Mouse (Mus musculus) gastrocnemius, postnatal 14 days (tissue): ENCODE measurements around the gene Hps3. TPM values are rescaled to one million over a fixed set of nuclear protein-coding genes. Genes with fewer than 3 reads are reported as not detected.

Experiments
- DNase-seq: peaks from one replicate; pipeline ENCODE4 v3.0.0; 2021; ENCODE audit warnings: mixed read lengths
- intact Hi-C: fragments of 180-260 bp; cut with DNase I; formaldehyde crosslinking; loops from one replicate; pipeline ENCODE4 v1.15.1; 2025; ENCODE audit warnings: low total_unique reads
- total RNA-seq, 2 experiments: library from RNA; stranded (reverse); gene quantifications; 2 replicates each; pipeline ENCODE4 v1.2.3; 2021

Hps3 gene
- total RNA-seq, 2 experiments from 2014 or later = 3.5 to 3.6 TPM

GRCm38 (mm10) chr3:20010464-20010863 is 24.7 kb downstream of the Hps3 start:
- no peak for DNase-seq
- intact Hi-C loops = no loop called here

GRCm38 (mm10) chr3:20007759-20008158 is 27.4 kb downstream of the Hps3 start:
- no peak for DNase-seq
- intact Hi-C loops = no loop called here

GRCm38 (mm10) chr3:20007275-20007674 is 27.8 kb downstream of the Hps3 start:
- intact Hi-C loops = no loop called here
- DNase-seq = no peak

- no peak for DNase-seq
- intact Hi-C loops = no loop called here
These were observed 29.5 kb downstream of the Hps3 start for GRCm38 (mm10) chr3:20005611-20006010.

- no peak for DNase-seq
- intact Hi-C loops = loop anchor here (5.0 kb wide), 1 partner anchor 102 kb away; no protein-coding TSS in a partner anchor
These were observed 30.7 kb downstream of the Hps3 start for GRCm38 (mm10) chr3:20004422-20004821.

- intact Hi-C loops = loop anchor here (5.0 kb wide), 1 partner anchor 100 kb away; no protein-coding TSS in a partner anchor
- DNase-seq = peak; percentile 6
These were observed 32.3 kb downstream of the Hps3 start for GRCm38 (mm10) chr3:20002786-20003185.

- DNase-seq = no peak
- intact Hi-C loops = loop anchor here (5.0 kb wide), 1 partner anchor 99 kb away; no protein-coding TSS in a partner anchor
These were observed 34.3 kb downstream of the Hps3 start for GRCm38 (mm10) chr3:20000806-20001205.

GRCm38 (mm10) chr3:19999551-19999950 is 35.6 kb downstream of the Hps3 start:
- intact Hi-C loops = no loop called here
- no peak for DNase-seq

- no peak for DNase-seq
- intact Hi-C loops = no loop called here
These were observed 42.7 kb downstream of the Hps3 start for GRCm38 (mm10) chr3:19992388-19992787.

- intact Hi-C loops = no loop called here
- no peak for DNase-seq
These were observed 45.1 kb downstream of the Hps3 start for GRCm38 (mm10) chr3:19990031-19990430.

GRCm38 (mm10) chr3:19986123-19986522 is 49.0 kb downstream of the Hps3 start:
- intact Hi-C loops = no loop called here
- DNase-seq = no peak

GRCm38 (mm10) chr3:19982846-19983245 is 52.3 kb downstream of the Hps3 start:
- DNase-seq = no peak

GRCm38 (mm10) chr3:19981156-19981555 is 54.0 kb downstream of the Hps3 start:
- intact Hi-C loops = no loop called here
- no peak for DNase-seq

More at GRCm38 (mm10) chr3:19982846-19983245, 52.3 kb downstream of the Hps3 start:
- intact Hi-C loops = no loop called here

- intact Hi-C loops = no loop called here
- peak; percentile 7 for DNase-seq
These were observed 56.6 kb downstream of the Hps3 start for GRCm38 (mm10) chr3:19978474-19978873.

- intact Hi-C loops = no loop called here
- DNase-seq = no peak
These were observed 69.0 kb downstream of the Hps3 start for GRCm38 (mm10) chr3:19966072-19966471.

- intact Hi-C loops = no loop called here
- no peak for DNase-seq
These were observed 69.9 kb downstream of the Hps3 start for GRCm38 (mm10) chr3:19965239-19965638.

- intact Hi-C loops = no loop called here
- no peak for DNase-seq
These were observed 70.4 kb downstream of the Hps3 start for GRCm38 (mm10) chr3:19964625-19965188.

- intact Hi-C loops = no loop called here
These were observed 72.2 kb downstream of the Hps3 start for GRCm38 (mm10) chr3:19962769-19963513.

GRCm38 (mm10) chr3:19961341-19961740 is 73.8 kb downstream of the Hps3 start:
- intact Hi-C loops = no loop called here
- DNase-seq = no peak

More at GRCm38 (mm10) chr3:19962769-19963513, 72.2 kb downstream of the Hps3 start:
- DNase-seq = no peak

- intact Hi-C loops = no loop called here
- DNase-seq = no peak
These were observed 74.5 kb downstream of the Hps3 start for GRCm38 (mm10) chr3:19960570-19961114.

- no peak for DNase-seq
- intact Hi-C loops = no loop called here
These were observed 76.1 kb downstream of the Hps3 start for GRCm38 (mm10) chr3:19958983-19959382.
